Mouse (Mus musculus) right cerebral cortex, adult 18-20 months (tissue): ENCODE results near the gene Hoxd3.

Experiments
- DNase-seq: peaks from one replicate; pipeline ENCODE4 v3.0.0; 2022; ENCODE audit warnings: mixed read lengths

Gene Hoxd3

DNA sequence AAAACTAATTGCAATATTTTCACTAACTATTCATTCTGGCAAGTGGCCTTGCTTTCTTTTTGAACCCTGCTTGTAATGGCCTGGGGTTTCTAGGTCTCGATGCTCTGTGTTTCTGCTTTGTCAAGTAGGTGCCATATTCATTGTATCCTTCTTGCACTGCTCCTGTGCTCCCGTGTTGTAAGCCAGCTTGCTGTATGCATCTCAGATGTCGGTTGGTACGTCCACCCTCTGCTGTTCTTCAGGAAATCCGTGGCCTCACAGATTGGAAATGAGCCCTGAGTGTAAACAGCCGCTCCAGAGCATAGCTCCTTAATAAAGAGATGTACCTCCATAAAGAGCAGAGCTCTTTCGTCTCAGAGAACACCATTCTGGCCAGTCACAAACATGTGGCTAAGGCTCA lies 4.1 kb upstream of the Hoxd3 start:
- no peak for DNase-seq

DNA sequence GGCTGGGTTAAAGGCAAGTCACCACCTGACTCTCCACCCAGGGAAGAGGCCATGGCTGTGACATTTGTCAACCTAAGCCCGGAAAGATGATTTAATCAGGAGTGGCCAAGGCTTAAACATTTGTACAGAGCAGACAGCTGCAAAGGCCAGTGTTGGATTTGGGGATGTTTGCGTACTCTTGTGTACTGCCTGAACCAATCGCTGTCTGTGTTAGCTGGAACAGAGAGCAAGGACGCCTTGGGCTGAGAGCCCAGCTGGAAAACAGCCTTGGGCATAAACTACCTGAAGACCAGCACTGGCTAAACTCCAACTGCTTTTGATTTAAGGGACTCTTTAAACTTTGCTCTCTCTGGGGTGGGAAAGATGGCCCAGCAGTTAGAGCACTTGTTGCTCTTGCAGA lies 3.1 kb upstream of the Hoxd3 start:
- no peak for DNase-seq

DNA sequence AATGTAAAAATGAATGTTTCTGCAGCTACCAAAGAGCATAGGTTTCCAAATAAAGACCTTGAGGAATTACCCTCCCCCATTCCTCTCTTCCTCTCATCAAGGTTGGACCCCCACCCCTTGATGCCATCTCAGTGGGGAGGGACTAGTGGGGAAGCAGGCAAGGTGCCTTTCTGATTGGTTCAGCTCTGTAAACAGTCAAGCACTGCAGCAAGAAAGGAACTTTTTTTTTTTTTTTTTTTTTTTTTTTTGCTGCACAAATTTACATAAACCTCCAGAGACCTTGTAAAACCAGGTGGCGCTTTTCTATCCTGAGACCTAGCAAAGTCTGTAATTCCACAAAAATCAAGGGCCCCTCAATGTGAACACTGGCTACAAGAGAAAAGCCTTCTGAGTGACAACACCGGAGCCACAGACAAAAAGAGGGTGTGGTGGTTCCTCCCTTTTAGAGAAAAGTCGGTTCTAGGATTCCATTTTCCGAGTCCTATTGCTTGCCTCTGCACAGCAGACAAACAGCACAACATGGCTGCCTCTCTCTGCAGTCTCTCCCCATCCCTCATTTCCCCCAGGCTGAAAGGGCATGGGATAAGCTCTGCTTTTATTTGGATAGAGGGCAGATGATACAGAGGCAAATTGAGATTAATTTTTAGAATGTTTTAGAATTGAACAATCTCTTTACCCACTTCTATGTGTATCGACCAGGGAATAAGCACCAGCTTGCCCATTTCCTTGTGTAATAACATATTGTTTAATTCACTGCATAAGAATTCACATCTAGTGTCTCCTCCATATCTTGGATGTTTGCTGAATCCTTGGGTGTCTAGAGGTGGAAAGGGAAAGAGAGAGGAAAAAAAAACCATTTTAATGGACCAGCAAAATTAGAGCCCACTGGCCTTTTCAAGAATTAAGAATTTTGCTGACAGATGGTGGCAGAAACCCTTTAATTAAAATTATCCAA lies 2.0 kb upstream of the Hoxd3 start:
- DNase-seq = no peak

DNA sequence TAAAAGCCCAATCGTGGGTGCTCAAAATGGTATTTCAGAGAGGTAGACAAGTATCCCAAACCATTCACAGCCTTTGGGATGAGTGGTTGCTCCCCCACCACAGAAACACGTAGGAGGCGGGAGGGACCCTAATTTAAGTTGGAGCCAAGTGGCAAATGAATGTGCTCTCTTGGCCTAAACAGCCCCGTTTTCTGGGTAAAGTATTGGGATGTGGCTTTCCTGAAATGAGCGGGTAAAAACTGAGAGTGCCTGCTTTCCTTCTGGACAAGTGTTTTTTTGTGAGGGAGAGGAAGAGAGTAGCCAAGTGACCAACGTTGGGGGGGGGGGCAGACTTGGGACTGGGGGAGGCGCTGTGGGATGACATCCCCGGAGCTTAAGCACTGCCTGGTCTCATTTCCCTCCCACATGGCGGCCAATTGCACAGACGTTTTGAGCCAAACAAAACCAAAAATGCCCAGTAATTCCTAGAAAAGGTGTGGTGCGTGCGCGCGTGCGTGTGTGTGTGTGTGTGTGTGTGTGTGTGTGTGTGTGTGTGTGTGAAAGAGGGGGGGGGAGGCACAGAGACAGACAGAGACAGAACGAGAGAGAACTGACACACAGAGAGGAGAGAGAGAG lies 691 bp upstream of the Hoxd3 start:
- DNase-seq = no peak

DNA sequence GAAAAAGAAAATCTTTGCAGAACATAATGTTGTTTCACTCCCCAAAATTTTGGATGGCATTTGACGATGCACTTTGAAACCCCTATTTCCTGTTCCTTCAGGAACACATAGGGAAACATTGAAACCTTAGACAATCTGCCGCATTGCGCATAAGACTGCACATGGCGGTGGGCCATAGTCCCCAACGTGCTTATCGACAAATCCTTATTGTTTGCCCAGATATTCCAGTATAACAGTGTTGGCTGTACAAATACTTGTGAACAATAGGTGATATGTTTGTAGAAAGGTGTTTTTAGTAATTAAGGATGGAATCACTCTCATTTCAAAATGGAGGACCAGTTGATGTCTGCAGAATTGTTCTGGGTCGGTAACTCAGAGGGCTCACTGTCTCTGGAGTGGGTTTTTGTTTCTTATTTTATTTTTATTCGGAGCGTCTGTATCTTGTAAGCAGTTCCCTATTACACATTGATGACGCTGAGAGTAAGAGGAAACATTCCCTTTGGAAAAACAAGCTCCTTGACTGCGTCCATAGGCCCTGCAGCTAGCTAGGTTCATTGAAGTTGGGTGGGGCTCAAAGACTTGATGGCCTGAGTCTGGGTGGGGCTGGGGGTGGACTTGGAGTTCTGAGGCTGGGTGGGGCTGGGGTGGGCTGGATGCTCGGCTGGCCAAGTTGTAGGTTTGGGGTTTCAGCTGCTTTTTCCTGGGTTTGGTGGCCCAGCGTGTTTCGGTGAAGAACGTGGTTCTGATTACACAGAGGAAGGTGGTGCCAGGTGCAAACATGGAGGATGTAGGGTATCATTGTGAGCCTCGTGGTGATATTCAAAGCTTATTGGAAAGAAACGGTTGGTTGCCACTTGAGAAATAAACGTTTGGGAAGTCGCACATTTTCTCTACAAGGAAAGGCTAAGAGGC lies 1.8 kb downstream of the Hoxd3 start:
- no peak for DNase-seq

DNA sequence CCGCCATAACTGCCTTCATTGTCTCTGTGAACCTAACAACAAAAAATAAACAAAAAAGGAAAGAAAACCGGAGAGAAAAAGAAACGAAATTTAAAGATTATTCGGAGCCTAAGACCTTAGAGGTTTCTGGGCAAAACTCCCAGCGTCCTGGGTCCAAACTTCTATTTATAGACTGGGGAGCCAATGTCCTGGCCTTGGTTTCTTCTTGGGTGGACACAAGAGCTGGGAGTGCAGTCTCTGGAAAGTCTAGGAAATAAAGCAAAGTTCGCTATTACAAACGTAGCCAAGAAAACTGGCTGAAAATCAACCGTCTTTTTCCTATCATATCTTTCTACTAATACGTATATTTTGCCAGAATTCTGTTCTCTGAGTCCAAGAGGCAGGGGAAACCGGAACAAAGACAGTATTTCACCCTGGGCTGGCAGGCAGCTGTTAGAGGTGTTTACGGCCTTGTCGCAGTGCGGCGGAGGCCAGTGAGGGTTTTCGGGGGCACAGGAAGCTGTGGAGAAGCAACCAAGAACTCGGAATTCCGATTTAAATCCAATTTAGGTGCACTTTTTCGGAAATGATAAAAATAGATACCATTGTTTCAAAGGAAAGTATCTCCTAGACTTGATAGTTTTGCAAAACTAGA lies 2.5 kb downstream of the Hoxd3 start:
- no peak for DNase-seq

DNA sequence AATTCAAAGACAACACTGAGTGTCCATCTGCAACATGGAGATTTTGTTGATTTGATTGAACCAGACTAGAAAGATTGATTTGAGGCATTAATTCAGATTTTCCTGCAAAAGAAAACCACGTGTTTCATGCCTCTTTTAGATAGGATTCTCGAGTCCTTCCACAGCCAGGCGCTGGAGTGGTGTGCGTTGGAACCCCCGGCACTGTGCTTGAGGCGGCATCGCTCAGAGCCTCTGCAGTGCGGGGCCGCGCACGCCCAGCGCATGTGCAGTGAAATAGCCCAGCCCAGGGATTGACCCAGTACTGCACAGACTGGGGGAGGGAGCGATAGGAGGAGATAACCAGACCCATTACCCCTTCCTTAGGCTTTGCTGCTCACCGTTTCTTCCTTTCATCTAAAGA lies 3.2 kb downstream of the Hoxd3 start:
- DNase-seq = no peak

DNA sequence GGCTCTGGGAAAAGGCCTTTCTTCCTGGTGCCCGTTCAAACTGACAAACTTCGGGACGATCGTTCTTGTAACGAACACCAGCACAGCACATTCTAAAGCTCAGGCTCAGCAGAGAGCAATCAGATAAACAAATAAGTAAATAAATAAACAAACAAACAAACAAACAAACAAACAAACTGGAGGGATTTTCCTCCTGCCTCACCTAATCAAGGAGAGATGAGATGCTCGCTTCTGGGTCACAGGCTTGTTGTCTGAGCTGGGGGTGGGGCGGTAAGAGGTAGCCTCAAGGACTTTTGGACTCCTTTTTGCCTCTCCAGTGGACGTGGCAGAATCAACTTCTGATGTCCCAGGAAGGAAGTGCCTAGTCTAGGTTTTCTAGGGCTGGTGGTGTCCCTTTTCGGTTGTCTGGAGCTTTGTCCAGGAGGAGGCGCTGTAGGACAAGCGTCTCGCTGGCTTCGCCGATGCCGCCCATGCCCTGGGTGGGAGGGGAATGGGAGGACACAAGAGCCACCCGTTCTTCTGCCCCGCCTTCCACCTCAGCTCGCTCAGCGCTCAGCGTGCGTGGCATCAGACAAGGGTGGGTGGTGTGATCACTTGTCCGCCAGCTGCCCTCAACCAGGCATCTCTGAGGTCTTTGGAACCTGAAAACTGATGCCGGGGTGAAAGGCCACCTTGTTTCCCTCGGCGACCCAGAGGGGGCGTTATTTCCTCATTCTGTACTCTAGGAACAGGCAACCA lies 3.9 kb downstream of the Hoxd3 start:
- DNase-seq = peak; percentile 68

DNA sequence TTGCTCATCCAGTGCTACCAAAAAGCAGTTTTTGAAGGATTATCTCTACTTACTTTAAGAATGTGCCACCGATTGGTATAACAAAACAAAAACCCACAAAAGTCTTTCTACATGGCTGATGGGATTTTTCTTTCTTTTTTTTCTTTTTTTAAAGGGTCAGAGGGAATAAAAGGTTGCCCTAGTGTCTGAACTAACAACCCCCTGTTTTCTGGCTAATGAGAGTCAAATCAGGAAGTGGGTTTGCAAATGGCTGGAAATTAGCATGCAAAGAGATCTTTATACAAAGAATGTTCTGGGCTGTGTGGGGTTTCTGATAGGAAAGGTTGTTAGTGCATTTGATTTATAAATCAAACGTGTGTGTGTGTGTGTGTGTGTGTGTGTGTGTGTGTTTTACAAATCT lies 8.7 kb downstream of the Hoxd3 start:
- no peak for DNase-seq

DNA sequence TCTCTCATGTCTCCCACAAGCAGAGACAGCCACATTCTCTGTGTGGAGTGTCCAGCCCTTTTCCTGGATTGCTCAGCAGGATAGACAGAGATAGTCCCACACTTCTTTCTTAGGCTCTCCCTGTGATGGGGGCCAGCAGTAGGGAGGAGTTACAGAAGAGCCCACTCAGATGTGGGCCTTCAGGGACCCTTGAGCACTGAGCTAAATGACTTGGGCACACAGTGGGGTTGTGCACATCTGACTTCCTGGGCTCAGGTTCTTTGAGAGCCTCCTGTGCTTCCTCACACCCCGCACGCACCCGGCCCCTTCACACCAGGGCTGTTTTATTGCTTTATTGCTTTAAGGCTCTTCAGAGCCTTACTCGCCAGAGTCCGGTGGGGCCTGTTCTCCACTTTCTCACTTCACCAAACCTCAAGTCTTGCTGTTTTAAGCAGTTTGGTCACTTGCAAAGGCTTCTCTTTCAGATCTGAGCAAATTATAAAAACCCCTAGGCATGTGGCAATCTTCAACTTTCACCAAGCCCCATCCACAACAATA lies 9.3 kb downstream of the Hoxd3 start:
- no peak for DNase-seq

DNA sequence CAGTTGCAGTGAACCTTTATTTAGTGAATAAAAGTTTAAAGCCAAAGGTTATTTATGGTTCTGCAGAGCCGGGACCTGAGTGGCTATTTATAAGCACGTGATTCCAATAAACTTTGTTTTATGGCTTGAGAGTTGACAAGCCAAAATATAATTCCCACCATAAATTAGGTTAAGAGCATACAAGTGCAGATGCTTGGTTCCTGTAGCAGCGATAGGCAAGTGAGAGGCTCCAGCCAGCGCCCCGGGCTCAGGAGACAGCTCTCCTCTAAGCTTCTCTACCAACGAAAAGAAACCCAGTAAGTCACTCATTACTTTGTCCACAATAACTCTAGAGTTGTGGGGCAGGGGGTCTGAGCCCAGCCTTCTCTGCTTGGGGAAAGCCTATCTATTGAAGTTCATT lies 10.2 kb downstream of the Hoxd3 start:
- no peak for DNase-seq

DNA sequence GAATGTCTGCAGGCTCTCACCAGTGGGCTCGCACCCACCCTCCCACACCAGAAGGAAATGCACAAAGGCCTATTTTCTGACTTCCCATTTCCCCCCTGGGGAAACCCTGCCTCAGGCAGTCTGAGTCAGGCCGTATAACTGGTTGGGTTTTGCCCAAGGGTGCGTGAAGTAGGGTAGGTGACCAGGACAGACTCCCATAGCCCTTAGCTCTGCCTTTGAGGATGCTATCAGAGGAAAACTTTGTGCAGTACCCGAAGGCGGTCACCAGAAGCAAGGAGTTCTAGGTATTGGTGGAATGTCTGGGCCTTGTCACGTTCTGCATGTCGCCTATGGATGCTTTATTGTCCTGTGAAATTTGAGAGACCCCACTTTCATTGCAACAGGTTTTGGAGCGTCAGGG lies 11.2 kb downstream of the Hoxd3 start:
- DNase-seq = no peak

DNA sequence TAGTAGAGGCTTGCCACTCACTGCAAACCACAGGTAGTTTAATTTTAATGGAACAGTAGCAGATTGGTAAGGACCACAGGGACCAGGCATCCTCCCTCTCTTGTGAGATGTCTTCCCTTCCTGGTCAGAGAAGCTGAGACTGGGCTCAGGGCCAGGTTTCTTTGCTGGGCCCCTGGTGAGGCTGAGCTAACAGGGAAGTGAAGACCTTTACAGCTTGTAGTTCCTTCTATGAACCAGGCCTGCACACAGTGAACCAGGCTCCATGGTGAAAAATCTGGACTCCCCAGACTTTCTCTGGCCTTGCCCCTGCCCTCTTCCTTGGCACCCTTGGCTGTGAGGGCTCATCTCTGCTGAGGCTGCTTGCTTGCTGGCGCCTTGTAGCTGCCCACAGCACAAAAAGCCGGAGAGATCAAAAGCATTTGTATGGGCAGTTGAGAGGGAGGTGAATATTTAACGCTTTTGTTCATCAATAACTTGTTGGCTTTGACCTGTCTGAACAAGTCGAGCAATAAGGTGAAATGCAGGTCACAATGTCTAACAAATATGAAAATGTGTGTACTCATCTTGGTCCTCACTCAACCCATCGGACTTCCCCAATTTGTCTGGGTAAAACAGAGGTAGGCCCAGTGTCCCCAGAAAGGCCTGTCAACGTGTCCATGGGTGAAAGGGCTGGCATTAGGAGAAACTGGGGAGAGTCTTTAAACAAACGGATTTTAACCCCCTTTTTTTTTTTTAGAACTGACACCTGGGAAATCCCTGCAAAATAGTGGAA lies 12.7 kb downstream of the Hoxd3 start:
- DNase-seq = no peak

DNA sequence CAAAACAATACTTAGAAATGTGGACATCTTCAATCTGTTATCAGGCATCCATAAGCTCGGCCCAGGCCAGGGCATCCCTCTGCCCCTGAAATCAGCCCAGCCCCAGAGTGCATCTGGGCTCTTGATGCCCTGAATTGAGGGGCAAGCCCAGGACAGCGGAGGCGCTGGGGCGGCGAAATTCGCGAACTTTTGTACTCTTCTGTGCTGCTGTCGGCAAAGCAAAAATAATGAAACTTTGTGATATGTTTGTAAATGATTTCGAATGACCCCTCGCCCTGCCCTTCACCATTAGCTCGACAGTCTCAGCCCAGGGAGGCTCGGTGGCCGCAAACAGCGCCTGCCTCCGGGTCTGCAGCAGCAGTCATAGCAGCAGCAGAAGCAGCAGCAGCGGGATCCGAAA lies 13.4 kb downstream of the Hoxd3 start:
- DNase-seq = no peak

DNA sequence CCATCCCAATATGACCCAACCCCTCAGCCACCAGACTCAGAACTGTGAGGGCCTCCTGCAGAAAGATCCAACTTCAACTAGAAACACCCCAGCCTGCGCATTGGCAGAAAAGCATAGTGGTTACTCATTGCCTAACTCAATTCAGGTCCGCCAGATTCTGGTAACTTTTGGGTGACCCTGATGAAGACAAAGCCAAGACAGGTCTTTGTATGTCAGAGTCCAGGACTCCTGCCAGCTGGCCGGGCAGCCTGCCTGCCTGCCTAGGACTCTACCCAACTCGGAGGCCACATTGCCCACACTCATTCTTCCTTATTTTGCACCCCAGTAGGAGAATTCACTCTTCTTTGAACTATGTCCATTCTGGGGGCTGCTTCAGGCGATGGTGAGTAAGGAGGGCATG lies 14.8 kb downstream of the Hoxd3 start, which contains the start of gene Gm28230:
TSS of gene Gm28230 (plus strand) at position 178 of the 400 bp plus-strand sequence.
- DNase-seq = no peak

DNA sequence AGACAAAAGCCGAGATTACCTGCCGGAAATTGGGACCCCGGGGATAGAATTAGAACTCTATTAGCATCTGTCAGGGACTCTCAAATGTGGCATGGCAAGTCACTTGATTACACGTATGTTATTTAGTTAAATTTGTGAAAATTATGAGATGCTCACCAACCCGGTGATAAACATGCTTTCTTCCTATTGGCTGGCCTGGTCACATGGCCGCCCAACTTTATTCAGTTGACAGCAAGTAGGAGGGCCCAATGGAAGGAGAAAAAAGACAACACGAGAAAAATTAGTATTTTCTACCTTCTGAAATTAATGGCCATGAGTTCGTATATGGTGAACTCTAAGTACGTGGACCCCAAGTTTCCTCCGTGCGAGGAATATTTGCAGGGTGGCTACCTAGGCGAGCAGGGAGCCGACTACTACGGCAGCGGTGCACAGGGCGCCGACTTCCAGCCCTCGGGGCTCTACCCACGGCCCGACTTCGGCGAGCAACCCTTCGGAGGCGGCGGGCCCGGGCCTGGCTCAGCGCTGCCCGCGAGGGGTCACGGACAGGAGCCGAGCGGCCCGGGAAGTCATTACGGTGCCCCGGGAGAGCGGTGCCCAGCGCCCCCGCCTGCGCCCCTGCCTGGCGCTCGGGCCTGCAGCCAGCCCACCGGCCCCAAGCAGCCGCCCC lies 15.4 kb downstream of the Hoxd3 start:
- DNase-seq = no peak

DNA sequence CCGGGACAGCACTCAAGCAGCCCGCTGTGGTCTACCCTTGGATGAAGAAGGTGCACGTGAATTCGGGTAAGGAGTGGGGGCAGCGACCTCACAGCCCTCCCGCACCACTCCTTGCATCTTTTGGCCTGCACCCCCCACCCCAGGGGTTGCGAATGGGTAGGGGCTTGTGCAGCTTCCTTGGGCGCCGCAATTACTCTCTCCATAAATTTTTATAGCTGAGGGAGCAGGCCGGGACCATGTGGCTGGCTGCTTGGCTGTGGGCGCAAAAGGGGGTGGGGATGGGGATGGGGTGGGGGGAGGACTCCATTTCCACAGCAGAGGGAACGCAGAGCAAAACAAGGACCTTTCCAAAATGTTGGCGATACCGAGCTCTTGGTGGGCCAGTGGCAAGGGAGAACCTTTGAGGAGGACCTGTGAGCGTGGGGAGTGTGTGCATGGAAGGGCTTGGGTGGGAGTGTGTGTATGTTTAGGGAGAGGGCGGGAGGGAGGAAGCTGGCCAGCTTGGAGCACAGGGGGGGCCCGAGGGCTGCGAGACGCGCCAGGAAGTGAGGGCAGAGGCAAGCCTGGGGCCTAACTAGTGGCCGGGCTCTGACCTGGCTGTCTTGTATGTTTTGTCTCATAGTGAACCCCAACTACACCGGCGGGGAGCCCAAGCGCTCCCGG lies 16.0 kb downstream of the Hoxd3 start:
- DNase-seq = no peak

DNA sequence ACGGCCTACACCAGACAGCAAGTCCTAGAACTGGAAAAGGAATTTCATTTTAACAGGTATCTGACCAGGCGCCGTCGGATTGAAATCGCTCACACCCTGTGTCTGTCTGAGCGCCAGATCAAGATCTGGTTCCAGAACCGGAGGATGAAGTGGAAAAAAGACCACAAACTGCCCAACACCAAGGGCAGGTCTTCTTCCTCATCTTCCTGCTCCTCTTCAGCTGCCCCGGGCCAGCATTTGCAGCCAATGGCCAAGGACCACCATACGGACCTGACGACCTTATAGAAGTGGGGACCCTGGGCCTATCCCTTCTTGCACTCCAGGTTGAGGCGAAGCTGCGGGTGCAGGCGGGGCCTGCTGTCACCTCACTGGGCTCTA lies 16.6 kb downstream of the Hoxd3 start:
- no peak for DNase-seq

DNA sequence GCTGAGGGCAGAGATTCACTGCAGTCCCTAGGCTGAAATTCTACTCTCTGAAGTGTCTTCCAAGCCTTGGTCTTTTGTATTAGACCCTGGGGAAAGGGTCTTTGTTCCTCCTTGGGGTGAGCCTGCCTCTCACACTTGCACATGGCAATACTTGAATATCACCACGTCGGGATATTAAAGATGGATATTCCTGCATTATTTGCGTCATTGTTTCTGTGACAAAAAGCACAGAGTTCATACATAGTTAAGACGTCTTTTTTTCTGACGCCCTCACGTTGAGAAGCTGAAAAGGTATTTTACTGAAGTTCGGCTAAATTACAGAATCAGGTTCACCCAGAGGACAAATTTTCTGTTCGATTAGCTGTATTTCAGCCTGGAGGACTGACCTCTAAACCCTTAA lies 18.6 kb downstream of the Hoxd3 start:
- DNase-seq = no peak

DNA sequence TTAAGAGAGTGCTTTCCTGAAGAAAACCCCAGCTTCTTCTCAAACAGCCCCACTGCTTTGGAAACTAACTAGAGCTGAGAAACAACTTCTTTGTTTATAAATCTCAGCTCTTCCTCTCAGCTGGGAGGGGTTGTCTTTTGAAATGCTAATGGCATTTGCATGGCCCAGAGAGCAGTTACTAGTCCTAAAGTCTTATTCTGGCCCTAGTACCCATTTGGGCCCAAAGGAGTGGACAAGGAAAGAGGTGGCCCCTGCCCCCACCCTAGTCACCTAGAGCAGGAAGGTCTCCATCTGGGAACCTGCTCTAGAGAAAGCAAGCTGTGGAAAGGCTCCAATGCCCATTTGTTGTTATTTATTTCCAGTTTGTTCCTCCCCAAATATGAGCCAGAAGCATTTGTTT lies 19.3 kb downstream of the Hoxd3 start:
- no peak for DNase-seq
